Mouse (Mus musculus): ENCODE results near the gene Atp13a4.

GRCm38 (mm10) chr16:29491031-29491430, 53.6 kb downstream of the Atp13a4 start:
- TF ChIP-seq POLR2A (IDR thresholded peaks at IDR 0.05; ENCODE audit: insufficient read depth, low read depth, low read length), result no peak
- TF ChIP-seq CTCF (IDR thresholded peaks at IDR 0.05; ENCODE audit: insufficient read depth, low read depth, low read length), result no peak
